Mouse (Mus musculus): ENCODE results near the gene Gm38431. TPM values are rescaled to one million over a fixed set of nuclear protein-coding genes. Genes with fewer than 3 reads are reported as not detected.

Gm38431 gene
- 4.1 TPM in 2 replicates for polyA plus RNA-seq (2014; fragmentation: Nextera tagmentation; extraction: Ambion mirVana)

DNA sequence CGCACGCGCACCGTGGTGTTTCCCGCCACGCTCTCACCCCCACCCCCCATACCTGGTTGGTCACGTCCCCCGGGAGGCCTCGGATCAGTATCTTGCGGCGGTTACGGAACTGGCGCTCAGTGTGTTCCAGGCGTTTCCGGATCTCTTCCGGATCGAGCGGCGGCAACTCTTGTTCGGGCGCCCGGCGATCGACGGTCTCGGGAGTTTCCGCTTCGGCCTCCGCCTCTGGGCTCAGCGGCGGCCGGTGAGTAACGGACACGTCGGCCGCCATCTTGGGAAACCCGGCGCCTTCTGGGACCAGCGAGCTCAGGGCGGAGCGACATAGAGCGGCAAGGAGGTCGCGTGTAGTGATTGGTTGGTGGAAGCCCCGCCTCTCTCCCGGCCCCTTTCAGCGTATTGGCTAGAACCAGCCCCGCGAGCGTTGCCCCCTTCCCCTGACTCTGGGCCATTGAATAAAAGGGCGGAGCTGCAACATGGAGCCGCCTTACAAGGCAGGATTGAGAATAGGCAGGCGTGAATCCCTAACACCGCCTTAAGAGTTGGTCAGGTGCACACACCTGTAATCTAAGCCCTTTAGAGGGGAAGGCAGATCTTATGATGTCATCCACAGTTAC, at the start of gene Gm38431, which contains the start of gene Raver1:
Gm38431 (minus strand) TSS at position 291 of the 614 bp plus-strand sequence.
Raver1 (minus strand) TSS at position 302 of the 614 bp plus-strand sequence.
- Histone ChIP-seq H3K4me3 (ENCODE audit: low read depth, low read length) (peak within 1 kb of the TSS; percentile 68), H3K27ac (replicated peaks; ENCODE audit: low read depth, low read length) (peak within 1 kb of the TSS; percentile 84), H3K4me1 (ENCODE audit: control insufficient read depth, insufficient read depth, low read length) (peaks cover 7% of the 10 kb centered on the region), H3K27me3 (ENCODE audit: control insufficient read depth, insufficient read depth, low read length) (no peaks in the 10 kb centered on the region), H3K36me3 (ENCODE audit: control insufficient read depth, insufficient read depth, low read length) (peaks cover 28% of the 10 kb centered on the region), H3K9ac (ENCODE audit: low read length) (peak within 1 kb of the TSS; percentile 87), H3K4me2 (ENCODE audit: low read depth, severe bottlenecking) (peak within 1 kb of the TSS; percentile 78), H3K9me3 (ENCODE audit: control insufficient read depth, low read length) (no peaks in the 10 kb centered on the region)
- under 1% methylated on average over 54 of the region's 54 CpGs for WGBS
- ATAC-seq (ENCODE audit: insufficient number of reproducible peaks, low FRiP score, low TSS enrichment, low read depth) (peak; percentile 99), DNase-seq (ENCODE audit: low spot score) (peak; percentile 97)

- no peak overlapping the region for H3K27ac ChIP-seq (replicated peaks; ENCODE audit: low read depth, low read length)
- H3K4me3 ChIP-seq (ENCODE audit: low read depth, low read length): no peak overlapping the region
- no peaks in the 10 kb centered on the region for H3K4me1 ChIP-seq (ENCODE audit: control insufficient read depth, insufficient read depth, low read length)
- peaks cover 28% of the 10 kb centered on the region for H3K36me3 ChIP-seq (ENCODE audit: control insufficient read depth, insufficient read depth, low read length)
- no peaks in the 10 kb centered on the region for H3K9me3 ChIP-seq (ENCODE audit: control insufficient read depth, low read length)
- H3K4me2 ChIP-seq (ENCODE audit: low read depth, severe bottlenecking): no peak overlapping the region
- 92% methylated on average over 4 of the region's 4 CpGs for WGBS
- H3K27me3 ChIP-seq (ENCODE audit: control insufficient read depth, insufficient read depth, low read length): no peaks in the 10 kb centered on the region
- no peak for ATAC-seq (ENCODE audit: insufficient number of reproducible peaks, low FRiP score, low TSS enrichment, low read depth)
- no peak overlapping the region for H3K9ac ChIP-seq (ENCODE audit: low read length)
- no peak for DNase-seq (ENCODE audit: low spot score)
Measured at GRCm38 (mm10) chr9:21138386-21138785, 46.6 kb upstream of the Gm38431 start.

- ATAC-seq (ENCODE audit: insufficient number of reproducible peaks, low FRiP score, low TSS enrichment, low read depth) (no peak; the same call in 1 of the 2 replicates), DNase-seq (ENCODE audit: low spot score) (peak; percentile 72)
- Histone ChIP-seq H3K4me2 (ENCODE audit: low read depth, severe bottlenecking) (no peak overlapping the region), H3K36me3 (ENCODE audit: control insufficient read depth, insufficient read depth, low read length) (peaks cover 16% of the 10 kb centered on the region), H3K27ac (replicated peaks; ENCODE audit: low read depth, low read length) (no peak overlapping the region), H3K4me3 (ENCODE audit: low read depth, low read length) (no peak overlapping the region), H3K9me3 (ENCODE audit: control insufficient read depth, low read length) (no peaks in the 10 kb centered on the region), H3K4me1 (ENCODE audit: control insufficient read depth, insufficient read depth, low read length) (no peaks in the 10 kb centered on the region), H3K9ac (ENCODE audit: low read length) (no peak overlapping the region), H3K27me3 (ENCODE audit: control insufficient read depth, insufficient read depth, low read length) (no peaks in the 10 kb centered on the region)
- WGBS: 58% methylated on average over 3 of the region's 3 CpGs
Measured at GRCm38 (mm10) chr9:21137229-21137628, 45.4 kb upstream of the Gm38431 start.

- H3K36me3 ChIP-seq (ENCODE audit: control insufficient read depth, insufficient read depth, low read length): peaks cover 9% of the 10 kb centered on the region
- H3K27ac ChIP-seq (replicated peaks; ENCODE audit: low read depth, low read length): no peak overlapping the region
- H3K9ac ChIP-seq (ENCODE audit: low read length): no peak overlapping the region
- ATAC-seq (ENCODE audit: insufficient number of reproducible peaks, low FRiP score, low TSS enrichment, low read depth): no peak
- 89% methylated on average over 6 of the region's 6 CpGs for WGBS
- no peaks in the 10 kb centered on the region for H3K9me3 ChIP-seq (ENCODE audit: control insufficient read depth, low read length)
- H3K27me3 ChIP-seq (ENCODE audit: control insufficient read depth, insufficient read depth, low read length): no peaks in the 10 kb centered on the region
- H3K4me1 ChIP-seq (ENCODE audit: control insufficient read depth, insufficient read depth, low read length): no peaks in the 10 kb centered on the region
- no peak for DNase-seq (ENCODE audit: low spot score)
- no peak overlapping the region for H3K4me3 ChIP-seq (ENCODE audit: low read depth, low read length)
- H3K4me2 ChIP-seq (ENCODE audit: low read depth, severe bottlenecking): no peak overlapping the region
Measured at GRCm38 (mm10) chr9:21136401-21136800, 44.6 kb upstream of the Gm38431 start.

GRCm38 (mm10) chr9:21135941-21136381, 44.2 kb upstream of the Gm38431 start:
- no peak overlapping the region for H3K9ac ChIP-seq (ENCODE audit: low read length)
- ATAC-seq (ENCODE audit: insufficient number of reproducible peaks, low FRiP score, low TSS enrichment, low read depth): no peak
- H3K4me1 ChIP-seq (ENCODE audit: control insufficient read depth, insufficient read depth, low read length): no peaks in the 10 kb centered on the region
- no peak overlapping the region for H3K4me2 ChIP-seq (ENCODE audit: low read depth, severe bottlenecking)
- no peak for DNase-seq (ENCODE audit: low spot score)
- no peaks in the 10 kb centered on the region for H3K9me3 ChIP-seq (ENCODE audit: control insufficient read depth, low read length)
- peaks cover 7% of the 10 kb centered on the region for H3K36me3 ChIP-seq (ENCODE audit: control insufficient read depth, insufficient read depth, low read length)
- no peak overlapping the region for H3K4me3 ChIP-seq (ENCODE audit: low read depth, low read length)
- H3K27ac ChIP-seq (replicated peaks; ENCODE audit: low read depth, low read length): no peak overlapping the region
- H3K27me3 ChIP-seq (ENCODE audit: control insufficient read depth, insufficient read depth, low read length): no peaks in the 10 kb centered on the region
- WGBS: 73% methylated on average over 1 of the region's 1 CpGs

DNA sequence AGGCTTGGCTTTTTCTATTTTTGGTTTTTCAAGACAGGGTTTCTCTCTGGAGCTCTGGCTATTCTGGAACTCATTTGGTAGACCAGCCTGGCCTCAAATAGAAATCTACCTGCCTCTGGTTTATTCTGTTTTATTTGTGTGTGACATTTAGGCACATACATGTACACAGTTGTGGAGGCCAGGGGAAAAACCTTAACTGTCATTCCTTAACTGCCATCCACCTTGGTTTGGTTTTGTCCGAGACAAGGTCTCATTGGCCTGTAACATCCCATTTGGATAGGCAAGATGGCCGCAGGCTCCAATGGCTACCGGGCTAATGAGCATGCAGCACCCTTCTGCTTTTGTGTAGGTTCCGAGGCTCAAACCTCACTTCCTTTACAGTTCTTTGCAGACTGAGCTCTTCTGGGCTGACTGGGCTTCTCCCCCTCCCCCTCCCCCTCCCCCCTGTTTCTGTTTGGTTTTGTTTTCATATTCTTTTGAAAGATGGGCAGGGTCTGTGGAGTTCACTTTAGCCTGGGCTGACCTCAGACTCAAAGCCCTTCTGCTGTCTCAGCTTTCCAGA, 43.6 kb upstream of the Gm38431 start:
- DNase-seq (ENCODE audit: low spot score) (no peak), ATAC-seq (ENCODE audit: insufficient number of reproducible peaks, low FRiP score, low TSS enrichment, low read depth) (no peak)
- Histone ChIP-seq H3K9ac (ENCODE audit: low read length) (no peak overlapping the region), H3K9me3 (ENCODE audit: control insufficient read depth, low read length) (no peaks in the 10 kb centered on the region), H3K4me1 (ENCODE audit: control insufficient read depth, insufficient read depth, low read length) (peaks cover 2% of the 10 kb centered on the region; the same call in 1 of the 2 replicates), H3K4me2 (ENCODE audit: low read depth, severe bottlenecking) (no peak overlapping the region), H3K27me3 (ENCODE audit: control insufficient read depth, insufficient read depth, low read length) (no peaks in the 10 kb centered on the region), H3K27ac (replicated peaks; ENCODE audit: low read depth, low read length) (no peak overlapping the region), H3K4me3 (ENCODE audit: low read depth, low read length) (no peak overlapping the region), H3K36me3 (ENCODE audit: control insufficient read depth, insufficient read depth, low read length) (peaks cover 6% of the 10 kb centered on the region)
- 81% methylated on average over 4 of the region's 4 CpGs for WGBS

- Histone ChIP-seq H3K27me3 (ENCODE audit: control insufficient read depth, insufficient read depth, low read length) (no peaks in the 10 kb centered on the region), H3K9me3 (ENCODE audit: control insufficient read depth, low read length) (no peaks in the 10 kb centered on the region), H3K4me2 (ENCODE audit: low read depth, severe bottlenecking) (no peak overlapping the region), H3K4me1 (ENCODE audit: control insufficient read depth, insufficient read depth, low read length) (peaks cover 3% of the 10 kb centered on the region; the same call in 1 of the 2 replicates), H3K27ac (replicated peaks; ENCODE audit: low read depth, low read length) (no peak overlapping the region), H3K9ac (ENCODE audit: low read length) (no peak overlapping the region), H3K4me3 (ENCODE audit: low read depth, low read length) (no peak overlapping the region), H3K36me3 (ENCODE audit: control insufficient read depth, insufficient read depth, low read length) (peaks cover 4% of the 10 kb centered on the region)
- DNase-seq (ENCODE audit: low spot score): no peak
- no peak for ATAC-seq (ENCODE audit: insufficient number of reproducible peaks, low FRiP score, low TSS enrichment, low read depth)
- 73% methylated on average over 9 of the region's 9 CpGs for WGBS
Measured at GRCm38 (mm10) chr9:21134595-21135328, 43.0 kb upstream of the Gm38431 start.

DNA sequence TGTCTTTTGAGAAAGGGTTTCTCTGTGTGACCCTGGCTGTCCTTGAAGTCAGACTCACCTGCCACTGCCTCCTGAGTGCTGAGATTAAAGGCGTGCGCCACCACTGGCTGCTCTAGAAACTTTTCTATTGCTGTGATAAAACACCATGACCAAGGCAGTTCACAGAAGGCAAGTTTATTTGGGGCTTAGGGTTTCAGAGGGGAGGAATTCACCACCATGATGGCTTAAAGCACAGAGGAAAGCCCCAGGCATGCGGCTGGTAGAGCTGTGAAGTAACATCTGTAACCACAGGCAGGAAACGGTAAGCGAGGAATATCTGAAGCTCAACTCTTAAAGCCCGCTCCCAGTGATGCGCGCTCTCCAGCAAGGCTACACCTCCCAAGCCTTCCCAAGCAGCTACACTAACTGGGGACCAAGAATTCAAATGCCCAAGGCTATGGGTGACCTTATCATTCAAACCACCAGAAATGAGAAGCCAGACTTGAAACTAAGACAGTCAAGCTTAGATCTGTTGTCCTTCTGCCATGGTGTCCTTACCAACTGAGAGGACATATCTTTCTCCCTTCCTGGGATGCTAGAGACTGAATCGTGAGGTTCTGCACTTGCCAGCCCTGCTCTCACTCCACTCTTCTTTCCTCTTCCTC, 41.4 kb upstream of the Gm38431 start:
- no peak overlapping the region for H3K9ac ChIP-seq (ENCODE audit: low read length)
- no peaks in the 10 kb centered on the region for H3K27me3 ChIP-seq (ENCODE audit: control insufficient read depth, insufficient read depth, low read length)
- peaks cover 3% of the 10 kb centered on the region; the same call in 1 of the 2 replicates for H3K4me1 ChIP-seq (ENCODE audit: control insufficient read depth, insufficient read depth, low read length)
- H3K4me2 ChIP-seq (ENCODE audit: low read depth, severe bottlenecking): no peak overlapping the region
- WGBS: 74% methylated on average over 9 of the region's 9 CpGs
- H3K36me3 ChIP-seq (ENCODE audit: control insufficient read depth, insufficient read depth, low read length): no peaks in the 10 kb centered on the region
- no peak overlapping the region for H3K27ac ChIP-seq (replicated peaks; ENCODE audit: low read depth, low read length)
- H3K4me3 ChIP-seq (ENCODE audit: low read depth, low read length): no peak overlapping the region
- ATAC-seq (ENCODE audit: insufficient number of reproducible peaks, low FRiP score, low TSS enrichment, low read depth) (no peak), DNase-seq (ENCODE audit: low spot score) (no peak)
- H3K9me3 ChIP-seq (ENCODE audit: control insufficient read depth, low read length): no peaks in the 10 kb centered on the region
